Mouse (Mus musculus) spleen, adult 12 weeks (tissue): ENCODE data around the gene Pilra.
A peak's percentile ranks its signal among the peaks of the same experiment; 100 is the strongest.

Source experiments
- DNase-seq: peaks from one replicate; pipeline ENCODE4 v3.0.0; 2022; ENCODE audit warnings: low spot score

Pilra gene

DNA sequence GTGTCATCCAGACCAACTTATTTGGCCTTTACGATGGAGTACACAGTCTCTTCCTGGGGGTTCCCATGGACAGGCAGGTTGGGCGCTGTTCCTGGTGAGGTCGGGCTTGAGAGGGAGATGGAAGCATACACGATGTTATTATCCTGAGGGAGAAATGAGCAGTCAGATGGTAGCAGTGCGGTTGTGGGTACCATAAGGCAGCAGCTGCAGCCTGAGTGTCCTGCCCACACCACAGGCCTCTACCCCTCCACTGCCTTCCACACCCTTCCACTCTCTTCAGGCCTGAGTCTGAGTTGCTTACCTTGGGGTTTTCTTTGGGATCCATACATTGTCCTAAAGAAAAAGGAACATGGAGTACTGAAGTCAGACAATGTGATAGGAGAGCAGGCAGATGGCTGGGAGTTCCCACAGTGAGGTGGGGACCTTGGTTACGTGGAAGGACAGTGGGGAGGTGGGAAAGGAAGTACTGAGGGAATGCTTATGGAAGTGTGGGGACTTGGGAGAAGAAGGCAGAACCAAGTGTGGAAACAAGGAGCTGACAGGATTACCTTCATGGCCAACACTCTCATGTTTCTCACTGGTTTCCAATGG is 12.5 kb downstream of the Pilra start:
- no peak for DNase-seq

DNA sequence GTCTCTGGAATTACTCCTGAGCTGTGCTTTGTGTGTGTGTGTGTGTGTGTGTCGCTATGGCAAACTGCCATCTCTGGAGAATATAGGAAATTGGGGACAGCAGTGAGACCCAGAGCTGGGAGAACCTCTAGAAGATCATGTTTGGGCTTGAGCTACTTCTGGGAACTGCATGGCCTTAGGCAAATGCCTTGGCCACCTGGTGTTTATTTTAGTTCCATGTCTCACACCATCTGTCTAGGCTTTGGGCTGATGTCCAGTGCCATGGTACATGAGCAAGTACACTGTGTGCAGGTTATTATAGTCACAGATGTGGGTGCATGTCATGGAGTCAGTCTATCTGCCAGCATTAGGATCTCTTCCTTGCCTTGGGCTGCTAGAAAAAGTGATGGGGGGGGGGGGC is 13.5 kb downstream of the Pilra start:
- DNase-seq = no peak

DNA sequence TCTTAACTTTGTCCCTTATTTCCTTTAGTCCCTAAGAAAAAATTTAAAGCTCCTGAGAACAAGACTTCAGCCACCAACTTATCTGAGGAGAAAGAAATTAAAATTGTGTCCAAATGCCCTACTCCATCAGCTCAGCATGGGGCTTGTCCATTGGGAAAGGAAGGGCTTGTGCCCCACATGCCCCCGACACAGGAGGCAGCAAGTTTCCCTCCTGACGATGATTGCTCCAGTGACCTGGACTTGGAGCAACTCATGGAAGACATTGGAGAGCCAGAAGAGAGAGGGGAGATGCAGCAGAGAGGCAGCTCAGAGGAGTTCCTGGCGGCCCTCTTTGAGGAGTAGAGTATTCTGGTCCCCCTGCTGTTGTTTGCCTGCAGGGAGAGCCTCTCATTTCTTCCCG is 14.0 kb downstream of the Pilra start:
- DNase-seq = no peak

DNA sequence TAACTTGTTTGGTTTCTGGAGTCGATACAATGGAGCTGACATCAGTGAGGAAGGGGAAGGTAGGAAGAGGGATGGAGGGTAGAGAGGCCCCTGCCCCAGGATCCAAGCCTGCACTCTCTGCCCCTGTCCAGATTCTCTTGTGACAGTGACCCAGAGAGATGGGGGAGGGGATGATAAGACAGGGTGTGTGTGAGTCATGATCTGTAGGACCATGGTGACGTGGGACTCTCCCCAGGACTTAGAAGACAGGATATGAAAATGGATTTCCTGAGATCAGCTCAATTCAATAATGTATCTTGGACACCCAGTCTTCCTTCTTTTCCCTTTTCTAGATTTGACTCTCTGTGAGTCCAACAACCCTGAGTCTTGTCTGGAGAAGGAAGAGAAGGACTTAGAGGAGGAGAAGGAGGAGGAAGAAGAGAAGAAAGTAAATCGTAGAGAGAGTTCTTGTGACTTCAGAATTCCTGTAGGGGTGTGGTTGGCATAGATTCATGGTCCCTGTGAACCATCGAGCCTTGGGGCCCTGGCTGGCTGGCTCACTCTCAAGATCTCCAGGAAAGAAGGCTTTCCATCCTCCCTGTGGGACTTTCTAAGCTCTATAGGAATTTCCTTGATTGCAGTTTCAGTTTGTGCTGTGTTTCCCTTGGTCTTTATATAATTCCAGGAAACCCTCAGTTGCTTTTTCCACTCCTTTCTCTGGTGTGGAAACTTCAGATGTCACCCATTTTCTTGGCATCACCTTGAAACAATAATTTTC is 18.4 kb downstream of the Pilra start:
- no peak for DNase-seq

DNA sequence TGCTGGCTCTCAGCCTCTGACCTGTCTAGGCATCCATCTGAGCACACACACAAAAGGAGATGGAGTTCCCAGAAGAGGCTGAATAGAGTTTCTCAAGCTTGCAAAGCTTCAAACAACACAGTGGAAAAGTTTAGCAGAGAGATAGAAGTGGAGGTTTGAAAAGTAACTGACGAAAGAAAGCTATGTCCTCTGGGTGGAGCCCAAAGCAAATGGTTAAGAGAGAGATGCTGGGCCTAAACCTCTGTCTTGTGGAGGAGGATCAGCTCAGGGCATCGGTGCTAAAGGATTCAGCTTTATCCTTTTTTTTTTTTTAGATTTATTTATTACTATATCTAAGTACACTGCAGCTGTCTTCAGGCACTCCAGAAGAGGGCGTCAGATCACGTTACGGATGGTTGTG is 27.8 kb downstream of the Pilra start:
- DNase-seq = no peak

DNA sequence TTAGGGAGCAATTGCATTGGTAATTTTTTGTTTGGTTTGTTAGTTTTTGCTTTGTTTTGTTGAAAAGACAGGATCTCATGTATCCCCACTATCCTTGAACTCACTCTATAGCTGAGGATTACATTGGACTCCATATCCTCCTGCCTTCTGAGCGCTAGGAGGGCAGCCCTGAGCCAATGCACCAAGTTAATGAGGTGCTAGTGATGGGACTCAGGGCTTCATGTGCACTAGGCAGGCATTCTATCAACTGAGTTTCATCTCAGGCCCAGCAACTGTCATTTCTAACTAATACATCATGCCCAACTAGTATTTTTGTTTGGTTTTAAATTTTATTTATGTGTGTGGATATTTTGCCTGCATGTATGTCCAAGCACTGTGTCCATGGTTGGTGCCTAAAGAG is 29.9 kb downstream of the Pilra start:
- DNase-seq = no peak

DNA sequence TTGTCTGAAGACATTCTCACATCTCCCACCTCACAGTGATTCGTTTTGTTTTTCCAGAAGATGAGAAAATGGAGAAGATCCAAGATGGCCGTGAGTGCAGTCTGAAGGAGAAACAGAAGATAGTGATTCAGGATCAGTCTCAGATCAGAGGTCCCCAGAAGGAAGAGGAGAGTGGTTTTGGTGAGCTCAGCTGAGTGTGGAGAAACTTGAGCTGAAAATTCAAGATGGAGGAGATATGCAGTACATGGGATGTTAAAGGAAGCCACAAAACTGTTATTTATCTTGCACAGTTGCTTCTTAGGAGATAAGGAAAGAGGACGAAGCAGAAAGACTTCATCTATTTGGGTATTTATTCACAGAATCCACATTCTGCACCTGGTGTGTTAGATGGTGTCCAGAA is 35.2 kb downstream of the Pilra start:
- DNase-seq = no peak

DNA sequence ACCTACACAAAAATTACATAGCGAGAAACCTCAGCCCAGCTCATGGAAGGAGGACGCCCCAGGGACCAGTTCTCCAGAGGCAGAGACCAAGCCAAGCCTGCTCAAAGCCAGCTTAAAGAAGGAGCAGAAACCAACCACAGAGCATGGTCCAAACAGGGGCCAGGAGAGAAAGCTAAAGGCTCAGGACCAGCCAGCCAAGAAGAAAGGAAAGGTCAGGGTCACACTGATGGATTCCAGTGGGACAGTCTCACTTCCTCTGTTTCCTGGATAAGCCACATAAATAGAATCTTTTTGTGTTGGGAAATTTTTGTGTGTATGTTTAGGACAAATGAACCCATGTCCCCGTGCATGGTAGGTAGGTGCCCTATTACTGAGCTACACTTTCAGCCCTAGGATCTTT is 39.5 kb downstream of the Pilra start:
- no peak for DNase-seq

DNA sequence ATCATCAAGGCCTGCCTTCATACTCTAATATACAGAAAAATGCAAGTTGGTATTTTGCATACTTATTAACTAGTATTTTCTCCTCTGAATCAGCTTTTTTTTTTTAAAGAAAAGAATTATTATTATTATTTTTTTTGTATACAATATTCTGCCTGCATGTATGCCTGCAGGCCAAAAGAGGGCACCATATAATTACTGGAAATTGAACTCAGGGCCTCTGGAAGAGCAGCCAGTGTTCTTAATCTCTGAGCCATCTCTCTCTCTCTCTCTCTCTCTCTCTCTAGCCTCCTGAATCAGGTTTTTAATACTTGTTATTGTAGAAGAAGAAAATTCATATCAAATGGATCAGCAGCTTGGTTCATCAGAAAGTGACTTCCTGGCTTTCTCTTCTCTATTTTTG is 44.5 kb downstream of the Pilra start:
- DNase-seq = no peak

DNA sequence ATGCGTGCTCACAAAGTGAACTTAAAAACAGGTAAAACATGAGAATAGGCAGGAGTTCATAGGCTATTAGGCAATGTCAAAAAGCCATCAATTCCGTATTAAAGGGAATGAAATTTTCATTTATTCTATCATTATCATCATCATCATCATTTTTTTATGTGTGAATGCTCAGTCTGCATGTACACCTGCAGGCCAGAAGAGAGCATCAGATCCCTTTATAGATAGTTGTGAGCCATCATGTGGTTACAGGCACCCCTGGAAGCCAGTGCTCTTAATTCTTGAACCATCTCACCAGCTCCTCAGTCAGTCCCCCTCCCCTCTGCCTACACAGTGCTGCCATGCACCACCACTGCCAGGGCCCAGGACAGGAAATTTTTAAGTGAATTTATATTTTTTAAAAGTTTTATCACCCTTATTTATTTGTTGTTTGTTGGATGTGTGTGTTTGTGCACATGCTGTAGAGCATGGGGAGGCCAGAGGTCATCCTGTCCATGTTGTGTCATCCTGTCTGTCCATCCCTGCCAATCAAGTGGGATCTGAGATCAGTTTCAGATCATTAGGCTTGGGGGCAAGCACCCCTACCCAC is 47.0 kb downstream of the Pilra start:
- no peak for DNase-seq

DNA sequence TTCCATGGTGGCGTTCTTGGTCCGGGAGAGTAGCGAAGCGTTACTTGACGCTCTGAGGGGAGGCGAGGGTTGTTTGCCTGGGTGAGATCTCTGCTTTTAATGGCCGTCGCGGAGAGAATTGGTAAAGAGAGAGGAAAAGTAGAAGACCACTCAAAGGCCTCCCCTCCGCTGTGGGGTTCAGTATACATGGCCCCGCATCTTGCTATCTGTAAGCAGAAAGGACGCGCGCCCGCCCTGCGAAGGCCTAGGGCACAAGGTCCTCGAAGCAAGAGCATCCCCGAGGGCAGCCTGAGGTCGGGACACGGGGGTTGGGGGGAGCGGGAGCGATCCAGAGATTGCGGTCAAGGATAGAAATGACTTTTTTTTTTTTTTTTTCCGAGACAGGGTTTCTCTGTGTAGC is 47.9 kb downstream of the Pilra start:
- DNase-seq = no peak

DNA sequence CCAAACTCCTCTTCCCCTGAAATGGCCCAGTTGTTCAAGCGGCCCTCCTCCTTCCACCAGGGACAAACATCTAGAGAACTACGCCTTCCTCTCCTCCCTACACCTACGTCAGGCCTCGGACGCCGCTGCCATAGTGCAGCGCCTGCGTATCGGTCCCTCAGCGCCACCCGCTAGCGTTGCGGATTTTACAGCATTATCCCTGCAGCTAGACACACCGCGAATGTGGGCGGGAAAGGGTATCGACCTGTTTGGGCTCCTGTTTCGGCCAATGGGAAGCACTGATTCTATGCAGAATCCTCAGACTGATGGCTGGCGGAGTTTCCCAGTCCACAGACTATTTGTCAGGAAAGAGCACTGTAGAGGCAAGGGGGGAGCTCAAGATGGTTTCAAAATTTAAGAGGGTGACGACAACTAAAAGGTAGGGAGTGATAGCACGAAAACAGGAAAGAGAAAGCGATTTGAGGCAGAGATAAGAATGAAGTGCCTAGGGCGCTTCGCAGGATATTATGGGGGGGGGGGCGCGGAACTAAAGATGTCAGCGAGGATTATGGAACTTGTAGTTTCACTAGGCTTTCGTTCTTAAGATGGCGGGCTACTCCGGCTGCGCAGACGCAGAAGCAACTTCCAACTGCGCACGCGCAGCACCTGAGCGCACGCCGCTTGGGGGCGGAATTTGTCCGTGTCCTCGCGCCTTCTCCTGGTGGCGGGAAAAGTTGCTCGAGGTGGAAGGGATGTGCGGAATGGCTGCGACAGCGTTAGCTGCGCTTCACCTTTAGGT is 48.7 kb downstream of the Pilra start, which contains the start of the genes Mepce and Zcwpw1:
TSS of gene Mepce (minus strand) at position 505 of the 778 bp plus-strand sequence.
TSS of gene Zcwpw1 (plus strand) at position 648 of the 778 bp plus-strand sequence.
- peak; percentile 93 for DNase-seq

DNA sequence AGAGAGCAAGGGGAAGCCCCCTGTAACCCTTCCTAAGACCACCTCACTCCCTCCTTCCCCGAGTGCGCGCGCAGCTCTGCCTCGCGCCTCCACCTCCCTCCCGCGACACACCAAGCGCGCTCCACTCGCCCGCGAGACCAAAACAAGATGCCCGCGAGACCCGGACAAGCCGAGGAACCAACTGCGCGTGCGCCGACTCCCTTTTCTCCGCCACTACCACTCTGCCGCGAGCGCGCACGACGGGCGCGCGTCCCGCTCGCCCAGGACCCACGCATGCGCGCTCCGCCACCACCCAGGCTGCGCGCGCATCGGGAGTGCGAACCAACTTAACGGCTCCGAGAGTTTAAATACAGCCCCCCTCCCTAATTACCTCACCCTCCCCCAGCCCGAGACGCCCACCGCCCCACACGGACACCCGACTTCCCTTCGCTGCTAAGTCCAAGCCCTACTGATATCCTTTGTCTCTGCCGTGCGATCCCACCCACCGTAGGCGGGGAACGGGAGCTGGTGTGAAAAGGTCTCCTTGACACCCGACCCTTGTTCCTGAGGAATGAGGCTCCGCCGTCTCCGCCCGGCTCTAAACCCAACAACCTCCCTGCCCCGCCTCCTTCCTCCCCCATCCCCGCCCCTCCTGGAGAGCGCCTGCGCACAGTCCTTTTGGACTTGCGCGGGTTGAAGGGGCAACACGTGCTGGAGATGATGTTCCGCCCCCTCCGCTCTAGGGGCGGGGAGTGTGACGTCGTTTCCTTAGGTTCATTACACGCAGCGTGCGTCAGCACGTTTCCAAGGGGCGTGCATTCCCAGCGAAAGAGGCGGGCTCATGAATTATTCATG is 49.8 kb downstream of the Pilra start:
- DNase-seq = peak; percentile 97

DNA sequence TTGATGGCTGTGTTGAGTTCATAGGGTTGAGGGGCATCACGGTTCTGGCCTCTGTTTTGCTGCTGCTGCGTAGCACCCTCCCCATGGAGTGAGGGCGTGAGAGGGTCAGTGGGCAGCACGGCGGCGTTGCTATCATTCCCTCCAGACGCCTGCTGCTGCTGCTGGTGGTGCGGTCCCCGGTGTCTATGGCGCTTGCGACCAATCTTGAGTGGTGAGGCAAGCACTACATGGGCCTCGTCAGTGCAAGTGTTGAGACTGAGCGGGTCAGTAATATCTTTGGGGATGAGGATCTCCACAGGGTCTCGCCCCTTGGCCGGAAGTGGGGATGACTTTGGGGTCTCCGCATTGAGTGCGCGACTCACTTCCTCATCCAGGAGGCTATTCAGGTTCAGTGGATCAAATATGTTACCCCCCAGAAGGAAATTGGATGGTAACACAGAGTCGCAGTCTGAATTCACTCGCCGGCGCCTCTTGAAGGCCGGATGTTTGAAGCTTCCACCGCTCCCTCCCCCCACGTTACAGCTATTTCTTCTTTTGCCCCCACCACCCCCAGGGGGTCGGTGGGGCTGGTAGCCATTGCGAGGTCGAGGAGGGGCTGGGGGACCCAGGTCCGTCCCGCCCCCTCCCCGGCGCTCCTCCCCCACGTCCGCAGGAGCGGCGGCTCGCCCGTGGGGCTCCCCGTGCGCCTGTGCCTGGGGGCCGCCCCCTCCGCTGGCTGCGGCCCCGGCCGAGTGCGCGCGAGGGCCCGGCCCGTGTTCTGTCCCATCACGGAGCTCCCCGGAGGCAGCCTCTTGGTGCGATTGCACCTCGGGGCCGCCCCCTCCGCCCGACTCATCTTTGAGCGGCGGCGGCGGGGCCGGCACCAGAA is 50.7 kb downstream of the Pilra start:
- DNase-seq = peak; percentile 28

DNA sequence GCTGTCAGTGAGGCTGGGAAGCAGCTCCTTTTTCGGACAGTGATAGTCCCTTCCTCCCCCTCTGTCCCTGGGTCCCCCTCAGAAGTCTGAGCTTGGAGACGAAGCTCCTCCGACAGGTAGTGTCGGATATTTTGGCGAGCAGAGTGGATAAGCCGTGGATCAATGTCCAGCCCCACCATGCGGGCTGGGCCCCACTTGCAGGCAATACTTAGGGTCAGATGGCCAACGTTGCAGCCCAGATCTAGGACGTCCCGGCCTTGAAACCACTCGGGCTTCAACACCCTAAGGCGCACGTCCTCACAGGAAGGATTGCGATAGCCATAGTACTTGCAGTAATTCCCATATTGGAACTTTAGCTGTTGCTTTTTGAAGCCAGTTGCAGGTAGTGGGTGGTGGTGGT is 51.5 kb downstream of the Pilra start:
- DNase-seq = no peak

DNA sequence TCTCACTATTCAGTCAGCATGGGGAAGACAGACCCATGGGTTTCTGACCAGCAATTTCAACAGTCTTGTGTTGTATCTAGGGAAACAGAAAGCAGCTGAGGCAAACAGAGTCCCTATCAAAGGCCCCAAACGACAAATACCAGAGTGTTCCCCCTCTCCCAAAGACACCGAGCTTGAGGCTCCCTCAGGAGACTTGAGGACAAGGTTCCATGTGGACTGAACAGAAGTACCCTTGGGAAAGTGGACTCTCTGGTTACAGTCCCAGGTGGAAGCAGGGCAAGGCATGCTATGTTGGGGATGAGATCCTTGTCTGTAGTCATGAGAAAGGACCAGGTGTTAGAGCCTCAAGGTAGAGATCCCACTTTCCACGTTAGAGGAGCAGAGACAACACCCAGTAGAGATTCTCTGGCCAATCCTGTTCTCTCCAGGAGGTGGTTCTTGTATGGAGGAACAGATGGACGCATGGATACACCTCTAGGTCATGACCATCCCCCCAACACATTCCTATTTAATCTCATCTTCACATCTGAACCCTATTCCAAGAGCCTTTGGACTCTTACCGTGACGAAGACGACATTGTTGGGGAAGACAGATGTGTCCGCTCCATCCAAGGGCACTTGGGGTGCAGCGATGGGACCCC is 52.1 kb downstream of the Pilra start:
- DNase-seq = no peak

DNA sequence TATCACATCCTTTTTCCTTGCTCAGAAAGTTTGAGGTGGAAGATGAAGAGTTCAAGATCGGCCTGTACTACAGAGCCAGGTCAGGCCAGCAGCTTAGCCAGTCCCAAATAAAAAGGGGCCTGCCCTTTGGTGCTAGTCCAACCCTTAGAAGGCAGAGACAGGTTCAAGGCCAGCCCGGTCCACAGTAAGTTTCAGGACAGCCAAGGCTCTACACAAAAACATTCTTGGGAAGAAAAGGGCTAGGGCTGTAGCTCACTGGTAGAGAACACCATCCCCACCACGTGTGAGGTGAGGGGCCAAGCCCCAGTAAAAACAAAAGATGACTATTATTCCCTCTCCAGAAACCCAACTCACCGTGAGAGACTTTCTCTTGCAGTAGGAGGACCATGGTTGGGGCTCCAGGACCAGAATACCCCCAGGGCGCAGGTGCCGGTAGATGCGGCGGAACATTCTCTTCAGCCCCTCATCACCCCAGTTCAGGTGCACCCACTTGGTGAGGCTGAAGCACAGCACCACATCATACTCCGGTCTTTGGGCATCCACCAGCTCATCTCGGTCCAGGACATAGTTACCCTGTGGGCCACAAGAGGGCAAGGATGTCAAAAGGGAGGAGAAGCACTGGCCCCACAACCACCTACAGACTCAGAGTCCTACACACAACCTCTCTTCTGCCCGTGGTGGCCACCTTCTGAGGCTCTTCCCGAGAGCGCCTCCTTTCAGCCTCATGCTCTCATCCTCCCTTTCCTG is 53.1 kb downstream of the Pilra start:
- no peak for DNase-seq

DNA sequence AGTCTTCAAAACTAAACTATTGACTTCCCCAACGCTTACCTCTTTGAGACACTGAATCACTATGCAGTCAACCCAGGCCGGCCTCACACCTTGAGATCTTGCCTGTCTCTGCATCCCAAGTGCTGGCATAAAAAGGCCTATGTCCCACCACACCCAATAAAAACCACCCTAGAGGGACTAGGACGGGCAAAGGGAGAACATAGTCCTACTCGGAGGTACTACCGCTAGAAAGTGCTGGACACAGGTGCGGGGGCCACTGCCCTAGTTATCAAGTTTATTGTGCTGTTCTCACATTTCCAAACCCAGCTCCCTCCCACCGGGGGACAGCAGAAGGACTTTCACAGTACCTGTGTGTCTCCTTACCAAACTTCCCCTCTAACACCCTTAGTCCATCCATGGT is 54.4 kb downstream of the Pilra start:
- DNase-seq = no peak

DNA sequence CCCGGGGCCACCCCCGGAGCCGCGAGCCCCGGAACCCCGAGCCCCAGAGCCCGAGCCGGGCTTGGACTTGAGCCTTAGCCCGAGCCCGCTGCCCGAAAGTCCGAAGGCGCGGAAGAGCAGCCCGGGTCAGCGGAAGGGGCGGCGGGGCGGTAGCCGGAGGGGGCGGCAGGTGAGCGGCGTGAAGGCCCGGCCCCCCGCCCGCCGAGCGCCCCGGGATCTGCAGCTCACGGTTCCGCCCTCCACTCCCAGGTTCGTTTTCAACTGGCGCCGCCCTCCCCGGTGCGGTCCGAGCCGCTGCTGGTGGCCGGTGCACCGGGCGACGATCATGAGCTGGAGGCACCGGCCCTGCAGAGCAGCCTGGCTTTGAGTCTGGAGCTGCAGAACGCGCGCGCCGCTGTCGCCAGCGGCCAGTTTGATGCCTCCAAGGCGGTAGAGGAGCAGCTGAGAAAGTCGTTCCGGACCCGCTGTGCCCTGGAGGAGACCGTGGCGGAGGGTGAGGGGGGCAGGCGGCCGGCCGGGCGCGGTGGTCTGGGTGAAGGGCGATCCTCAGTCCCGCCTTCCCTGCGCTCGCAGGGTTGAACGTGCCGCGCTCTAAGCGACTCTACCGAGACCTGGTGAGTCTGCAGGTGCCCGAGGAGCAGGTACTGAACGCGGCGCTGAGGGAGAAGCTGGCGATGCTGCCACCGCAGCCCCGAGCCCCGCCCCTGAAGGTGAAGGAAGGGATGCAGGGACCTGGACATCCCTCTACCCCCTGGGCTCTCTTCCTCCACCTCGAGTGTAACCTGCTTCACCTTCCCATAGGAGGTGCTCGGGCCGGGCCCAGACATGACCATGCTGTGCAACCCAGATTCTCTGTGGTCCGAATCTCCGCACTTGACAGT is 56.8 kb downstream of the Pilra start:
- no peak for DNase-seq
